Mouse (Mus musculus) E14TG2a.4 (cell line): Measurements from ENCODE around the gene Gtdc1.

Source experiments
- CTCF ChIP-seq: conservative IDR thresholded peaks from 2 replicates; pipeline ENCODE4 v1.5.1; 2014; ENCODE audit warnings: low read length
- POU5F1 ChIP-seq: IDR thresholded peaks from 2 replicates; pipeline ENCODE4 v1.6.1; 2014; ENCODE audit warnings: low read length, borderline replicate concordance

DNA sequence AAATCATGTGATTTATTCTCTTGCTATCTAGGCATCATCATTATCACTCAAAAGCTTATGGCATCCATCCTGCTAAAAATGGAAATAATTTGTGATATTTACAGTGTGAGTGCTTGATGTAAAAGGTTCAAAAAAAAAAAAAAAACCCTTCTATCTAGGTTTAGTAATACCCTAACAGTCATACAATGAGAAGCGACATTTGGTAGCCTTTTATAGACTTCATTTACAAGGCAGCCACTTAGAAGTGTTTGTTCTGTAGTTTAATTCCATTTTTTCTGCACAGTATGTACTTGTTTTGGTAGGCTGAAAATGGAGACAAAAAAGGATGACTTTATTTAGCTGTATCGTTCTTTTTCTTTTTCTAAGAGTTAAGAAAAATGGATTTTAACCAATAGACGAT, 305.0 kb downstream of the Gtdc1 start:
- TF ChIP-seq CTCF (no peak), POU5F1 (no peak)
